Mouse (Mus musculus) liver, embryonic 12.5 days (tissue): Measurements from ENCODE around the gene Pigk. TPM values are rescaled to one million over a fixed set of nuclear protein-coding genes. Genes with fewer than 3 reads are reported as not detected.
"Not testable (repeated sequence)": the region's sequence is repeated elsewhere in the genome, so short reads cannot be mapped to it uniquely, and the experiment has no call there.

Source experiments
- ATAC-seq: fragments of 200-750 bp; cut with Nextera tagmentation; 2 replicates; pipeline ENCODE4 v1.8.0; 2017; ENCODE audit warnings: moderate number of reproducible peaks, mild to moderate bottlenecking, moderate library complexity
- H3K27ac ChIP-seq: fragments of 300-500 bp; sonication (generic); 2 replicates; pipeline ENCODE4 v1.5.1; 2016; ENCODE audit warnings: mild to moderate bottlenecking
- H3K27me3 ChIP-seq: fragments of 300-500 bp; sonication (generic); replicated peaks from 2 replicates; pipeline ENCODE4 v1.6.1; 2016; ENCODE audit warnings: mild to moderate bottlenecking, moderate library complexity
- H3K36me3 ChIP-seq: fragments of 300-500 bp; sonication (generic); 2 replicates; pipeline ENCODE4 v1.6.1; 2016; ENCODE audit warnings: mild to moderate bottlenecking, moderate library complexity
- H3K4me1 ChIP-seq: fragments of 300-500 bp; sonication (generic); 2 replicates; pipeline ENCODE4 v1.6.1; 2016
- H3K4me2 ChIP-seq: fragments of 300-500 bp; sonication (generic); 2 replicates; pipeline ENCODE4 v1.6.1; 2016; ENCODE audit warnings: mild to moderate bottlenecking, moderate library complexity
- H3K4me3 ChIP-seq: fragments of 300-500 bp; sonication (generic); 2 replicates; pipeline ENCODE4 v1.5.1; 2016; ENCODE audit warnings: mild to moderate bottlenecking, moderate library complexity
- H3K9ac ChIP-seq: fragments of 300-500 bp; sonication (generic); 2 replicates; pipeline ENCODE4 v1.6.1; 2016; ENCODE audit warnings: mild to moderate bottlenecking, moderate library complexity
- H3K9me3 ChIP-seq: fragments of 300-500 bp; sonication (generic); replicated peaks from 2 replicates; pipeline ENCODE4 v1.6.1; 2016; ENCODE audit warnings: mild to moderate bottlenecking, moderate library complexity
- WGBS: fragments of 180-500 bp; shearing (Covaris S2); methylation state at CpG from one replicate; pipeline ENCODE4 v1.1.7; 2016; ENCODE audit not compliant: insufficient replicate concordance; 5-methylcytosine and 5-hydroxymethylcytosine counted together
- polyA plus RNA-seq: library from polyadenylated mRNA; unstranded; fragments of >200 nt; fragmentation: Nextera tagmentation; extraction: Ambion mirVana; gene quantifications from 2 replicates; pipeline ENCODE4 v1.2.1, GENCODE M21; 2016

Gene Pigk
- polyA plus RNA-seq, 1 experiment from 2014 or later: 34.5 TPM

GRCm38 (mm10) chr3:152776872-152777540, 63.1 kb downstream of the Pigk start:
- Histone ChIP-seq H3K36me3 (peaks cover 9% of the 10 kb centered on the region; the same call in 1 of the 2 replicates), H3K4me2 (no peak overlapping the region), H3K27ac (no peak overlapping the region), H3K9ac (no peak overlapping the region), H3K27me3 (no peaks in the 10 kb centered on the region), H3K9me3 (no peaks in the 10 kb centered on the region), H3K4me3 (no peak overlapping the region), H3K4me1 (no peaks in the 10 kb centered on the region)
- WGBS: 81% methylated on average over 16 of the region's 16 CpGs
- ATAC-seq: no peak

GRCm38 (mm10) chr3:152779819-152780218, 65.9 kb downstream of the Pigk start:
- Histone ChIP-seq H3K9ac (no peak overlapping the region), H3K27me3 (no peaks in the 10 kb centered on the region), H3K36me3 (0 out of 2 replicates have a peak, but pooled peaks cover 5% of the 10 kb centered on the region), H3K4me2 (no peak overlapping the region), H3K4me1 (0 out of 2 replicates have a peak, but pooled peaks cover 3% of the 10 kb centered on the region), H3K27ac (no peak overlapping the region), H3K4me3 (no peak overlapping the region), H3K9me3 (no peaks in the 10 kb centered on the region)
- 88% methylated on average over 4 of the region's 4 CpGs for WGBS
- ATAC-seq: no peak

GRCm38 (mm10) chr3:152783792-152784191, 69.9 kb downstream of the Pigk start:
- Histone ChIP-seq H3K4me3 (no peak overlapping the region), H3K27me3 (no peaks in the 10 kb centered on the region), H3K36me3 (peaks cover 19% of the 10 kb centered on the region; the same call in 1 of the 2 replicates), H3K9me3 (no peaks in the 10 kb centered on the region), H3K9ac (no peak overlapping the region), H3K27ac (no peak overlapping the region), H3K4me2 (no peak overlapping the region), H3K4me1 (0 out of 2 replicates have a peak, but pooled peaks cover 3% of the 10 kb centered on the region)
- ATAC-seq: peak; percentile 40; the same call in 1 of the 2 replicates
- 41% methylated on average over 7 of the region's 7 CpGs for WGBS

GRCm38 (mm10) chr3:152784353-152784752, 70.5 kb downstream of the Pigk start:
- not testable (repeated sequence) for H3K27me3 ChIP-seq, H3K9me3 ChIP-seq, H3K27ac ChIP-seq, H3K4me3 ChIP-seq, ATAC-seq, H3K4me1 ChIP-seq, H3K9ac ChIP-seq, H3K4me2 ChIP-seq
- WGBS: 86% methylated on average over 8 of the region's 13 CpGs
- H3K36me3 ChIP-seq: peaks cover 23% of the 10 kb centered on the region

GRCm38 (mm10) chr3:152788301-152788953, 74.5 kb downstream of the Pigk start:
- not testable (repeated sequence) for H3K4me3 ChIP-seq, H3K9ac ChIP-seq, ATAC-seq, H3K4me2 ChIP-seq, H3K4me1 ChIP-seq, H3K9me3 ChIP-seq, H3K27me3 ChIP-seq, H3K27ac ChIP-seq
- 80% methylated on average over 5 of the region's 5 CpGs for WGBS
- peaks cover 28% of the 10 kb centered on the region for H3K36me3 ChIP-seq

- Histone ChIP-seq H3K27ac (no peak overlapping the region), H3K4me2 (no peak overlapping the region), H3K36me3 (peaks cover 22% of the 10 kb centered on the region), H3K9ac (no peak overlapping the region), H3K9me3 (no peaks in the 10 kb centered on the region), H3K27me3 (no peaks in the 10 kb centered on the region), H3K4me3 (no peak overlapping the region), H3K4me1 (no peaks in the 10 kb centered on the region)
- no peak; the same call in 1 of the 2 replicates for ATAC-seq
- WGBS: 85% methylated on average over 5 of the region's 5 CpGs
Observed at GRCm38 (mm10) chr3:152792601-152793000, 78.7 kb downstream of the Pigk start.

GRCm38 (mm10) chr3:152793006-152793405, 79.1 kb downstream of the Pigk start:
- Histone ChIP-seq H3K9me3 (no peaks in the 10 kb centered on the region), H3K4me1 (no peaks in the 10 kb centered on the region), H3K27ac (no peak overlapping the region), H3K36me3 (peaks cover 18% of the 10 kb centered on the region), H3K27me3 (no peaks in the 10 kb centered on the region), H3K9ac (no peak overlapping the region), H3K4me3 (no peak overlapping the region), H3K4me2 (no peak overlapping the region)
- WGBS: 79% methylated on average over 4 of the region's 4 CpGs
- ATAC-seq: no peak

- H3K4me1 ChIP-seq: no peaks in the 10 kb centered on the region
- ATAC-seq: no peak
- no peak overlapping the region for H3K9ac ChIP-seq
- no peaks in the 10 kb centered on the region for H3K27me3 ChIP-seq
- H3K4me3 ChIP-seq: no peak overlapping the region
- H3K4me2 ChIP-seq: no peak overlapping the region
- 71% methylated on average over 4 of the region's 4 CpGs for WGBS
- H3K27ac ChIP-seq: no peak overlapping the region
- H3K9me3 ChIP-seq: no peaks in the 10 kb centered on the region
- 0 out of 2 replicates have a peak, but pooled peaks cover 2% of the 10 kb centered on the region for H3K36me3 ChIP-seq
Observed at GRCm38 (mm10) chr3:152796216-152796615, 82.3 kb downstream of the Pigk start.

GRCm38 (mm10) chr3:152797354-152797753, 83.5 kb downstream of the Pigk start:
- H3K9ac ChIP-seq: no peak overlapping the region
- ATAC-seq: no peak
- H3K27me3 ChIP-seq: no peaks in the 10 kb centered on the region
- H3K4me2 ChIP-seq: no peak overlapping the region
- no peak overlapping the region for H3K4me3 ChIP-seq
- WGBS: 42% methylated on average over 2 of the region's 2 CpGs
- H3K27ac ChIP-seq: no peak overlapping the region
- 0 out of 2 replicates have a peak, but pooled peaks cover 2% of the 10 kb centered on the region for H3K36me3 ChIP-seq
- H3K4me1 ChIP-seq: no peaks in the 10 kb centered on the region
- H3K9me3 ChIP-seq: no peaks in the 10 kb centered on the region

GRCm38 (mm10) chr3:152799738-152800431, 86.0 kb downstream of the Pigk start:
- Histone ChIP-seq H3K9ac (no peak overlapping the region), H3K9me3 (no peaks in the 10 kb centered on the region), H3K27me3 (no peaks in the 10 kb centered on the region), H3K4me3 (no peak overlapping the region), H3K4me1 (no peaks in the 10 kb centered on the region), H3K4me2 (no peak overlapping the region), H3K36me3 (no peaks in the 10 kb centered on the region), H3K27ac (no peak overlapping the region)
- 68% methylated on average over 9 of the region's 9 CpGs for WGBS
- peak; percentile 86 for ATAC-seq

GRCm38 (mm10) chr3:152813905-152814304, 100.0 kb downstream of the Pigk start:
- 48% methylated on average over 4 of the region's 4 CpGs for WGBS
- no peak overlapping the region for H3K9ac ChIP-seq
- H3K4me1 ChIP-seq: no peaks in the 10 kb centered on the region
- H3K9me3 ChIP-seq: no peaks in the 10 kb centered on the region; the same call in 1 of the 2 replicates
- no peak overlapping the region for H3K4me3 ChIP-seq
- H3K4me2 ChIP-seq: no peak overlapping the region
- ATAC-seq: no peak
- no peaks in the 10 kb centered on the region for H3K27me3 ChIP-seq
- H3K27ac ChIP-seq: no peak overlapping the region
- H3K36me3 ChIP-seq: no peaks in the 10 kb centered on the region

GRCm38 (mm10) chr3:152815110-152815509, 101.2 kb downstream of the Pigk start:
- no peak overlapping the region for H3K9ac ChIP-seq
- H3K4me2 ChIP-seq: no peak overlapping the region
- H3K27ac ChIP-seq: no peak overlapping the region
- no peaks in the 10 kb centered on the region for H3K27me3 ChIP-seq
- WGBS: 71% methylated on average over 5 of the region's 5 CpGs
- no peak for ATAC-seq
- no peaks in the 10 kb centered on the region for H3K36me3 ChIP-seq
- H3K9me3 ChIP-seq: no peaks in the 10 kb centered on the region; the same call in 1 of the 2 replicates
- H3K4me3 ChIP-seq: no peak overlapping the region
- no peaks in the 10 kb centered on the region for H3K4me1 ChIP-seq
